Mouse (Mus musculus) CD4-positive, CD25-positive, alpha-beta regulatory T cell, adult 4 months (primary cell): ENCODE measurements at regions not wholly inside any gene's neighbourhood (a gene's known extent, or its start where the extent isn't known, plus 50 kb on each side); places are given as distances from the start of the nearest gene placed in this dataset.

Experiments used
- ATAC-seq: one replicate; pipeline ENCODE4 v1.8.0; 2017

DNA sequence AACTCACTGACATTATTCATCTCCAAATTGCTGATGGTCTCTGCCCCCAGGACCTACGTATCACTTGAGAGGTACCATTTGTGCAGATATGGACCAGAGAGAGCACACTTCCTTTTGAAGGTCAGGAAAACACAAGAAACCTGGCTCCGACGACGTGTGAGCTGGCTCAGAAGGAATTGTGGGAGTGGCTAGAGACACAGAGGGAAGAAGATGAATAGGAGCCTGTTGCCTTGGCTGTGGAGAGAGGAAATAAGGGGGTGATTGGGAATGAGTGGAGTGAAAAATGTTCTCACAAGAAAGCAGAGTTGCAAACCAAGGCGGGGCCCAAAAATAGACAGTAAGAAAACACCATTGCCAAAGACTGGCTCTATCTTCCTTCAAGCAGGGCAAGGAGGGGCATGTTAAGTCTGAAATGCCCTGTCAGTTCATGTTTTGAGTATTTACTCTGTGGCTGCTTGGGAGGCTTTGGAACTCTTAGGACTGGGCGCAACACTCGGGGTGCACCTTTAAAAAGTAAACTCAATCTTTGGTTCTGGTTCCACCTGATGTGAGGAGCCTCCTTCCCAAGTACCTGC lies 111.6 kb upstream of the Mylip start:
- no peak for ATAC-seq

DNA sequence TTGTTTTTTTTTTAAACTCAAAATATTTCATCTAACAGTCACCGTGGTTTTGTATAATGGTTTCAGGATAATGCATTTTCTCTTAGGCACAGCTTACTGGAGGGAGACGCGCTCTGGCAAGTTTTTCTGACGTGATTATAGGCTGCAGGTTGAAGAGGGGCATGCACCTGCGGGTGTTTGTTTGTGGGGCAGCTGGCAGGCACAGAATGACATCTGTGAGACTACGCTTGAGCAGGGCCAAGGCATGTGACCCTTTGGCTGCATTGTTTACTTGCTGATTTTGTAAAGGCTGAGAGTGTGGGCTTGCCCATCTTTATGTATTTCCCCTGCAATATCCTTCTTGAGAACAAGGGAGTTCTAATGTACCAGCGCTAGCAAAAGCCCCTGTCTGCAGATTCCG lies 108.4 kb upstream of the Mylip start:
- ATAC-seq: no peak

DNA sequence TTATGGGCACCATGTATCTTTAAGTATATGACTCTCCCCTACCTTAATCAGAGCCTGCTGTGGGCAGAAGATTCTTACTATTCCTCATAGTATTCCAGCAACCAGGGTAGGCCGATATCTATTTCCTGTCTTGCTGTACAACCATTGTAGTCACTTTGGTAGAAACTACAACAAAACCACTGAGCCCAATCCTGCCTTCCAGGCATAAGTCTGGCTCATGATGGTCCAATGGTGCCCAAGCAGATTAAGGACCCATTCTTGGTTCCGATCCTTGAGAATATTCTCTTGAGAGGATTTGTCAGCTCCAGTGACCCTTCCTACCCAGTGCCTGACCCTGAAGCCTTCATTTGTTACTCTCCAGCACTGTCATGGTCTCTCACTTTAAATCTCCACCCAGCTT lies 102.9 kb upstream of the Mylip start:
- ATAC-seq: no peak

DNA sequence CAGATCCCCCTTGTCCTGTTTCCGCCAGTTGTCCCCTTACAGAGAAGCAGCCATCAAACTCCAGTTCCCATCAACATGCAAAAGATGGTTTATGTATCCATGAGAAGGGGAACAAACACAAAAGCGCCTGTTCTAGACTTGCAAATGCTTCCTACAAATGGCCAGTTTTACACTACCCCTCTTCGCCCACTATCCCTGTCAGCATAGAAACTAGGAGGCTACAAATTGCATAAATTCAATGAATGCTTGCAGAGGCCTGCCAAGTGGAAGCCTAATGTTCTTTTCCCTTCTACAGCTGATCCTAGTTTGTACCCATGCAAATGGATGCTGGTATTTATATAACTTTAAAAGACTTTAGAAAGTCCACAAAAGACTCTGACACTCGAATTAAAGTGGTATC lies 102.3 kb upstream of the Mylip start:
- ATAC-seq: no peak

DNA sequence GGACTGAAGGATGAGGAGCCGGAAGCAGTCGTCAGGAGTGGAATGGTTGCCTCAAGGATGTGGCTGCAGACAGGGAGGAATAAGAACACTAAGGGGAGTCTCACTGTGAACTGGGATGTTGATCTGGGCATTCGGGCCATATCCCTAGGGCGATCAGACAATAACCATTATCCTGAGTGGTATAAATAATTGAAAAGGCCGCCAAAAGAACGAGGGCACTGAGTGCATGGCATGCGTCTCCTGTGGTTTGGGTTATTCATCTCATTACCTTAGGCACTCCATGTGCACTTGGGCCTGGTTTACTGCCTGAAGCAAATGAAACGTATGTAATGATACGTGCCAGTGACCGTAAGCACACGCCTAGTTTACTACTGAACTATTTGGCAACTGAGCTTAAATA lies 99.6 kb upstream of the Mylip start:
- ATAC-seq: no peak

DNA sequence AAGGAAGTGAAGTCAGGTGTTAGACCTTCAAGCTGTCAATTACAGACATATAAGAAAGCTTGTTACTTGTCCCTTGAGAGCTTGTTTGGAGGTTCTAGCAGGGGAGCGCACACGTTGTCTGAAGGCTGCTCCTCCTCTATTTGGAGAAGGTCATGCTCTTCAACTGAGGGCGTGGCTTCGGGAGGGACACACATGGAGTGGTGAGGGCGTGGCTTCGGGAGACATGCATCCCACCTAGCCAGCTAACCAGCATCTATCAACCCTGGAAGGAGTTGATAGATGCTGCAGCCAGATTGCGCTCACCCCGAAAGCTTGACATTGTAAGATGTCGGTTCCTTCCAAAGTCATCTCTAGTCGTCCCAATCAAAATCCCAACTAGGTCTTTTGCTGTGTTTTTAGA lies 94.9 kb upstream of the Mylip start:
- ATAC-seq: no peak

DNA sequence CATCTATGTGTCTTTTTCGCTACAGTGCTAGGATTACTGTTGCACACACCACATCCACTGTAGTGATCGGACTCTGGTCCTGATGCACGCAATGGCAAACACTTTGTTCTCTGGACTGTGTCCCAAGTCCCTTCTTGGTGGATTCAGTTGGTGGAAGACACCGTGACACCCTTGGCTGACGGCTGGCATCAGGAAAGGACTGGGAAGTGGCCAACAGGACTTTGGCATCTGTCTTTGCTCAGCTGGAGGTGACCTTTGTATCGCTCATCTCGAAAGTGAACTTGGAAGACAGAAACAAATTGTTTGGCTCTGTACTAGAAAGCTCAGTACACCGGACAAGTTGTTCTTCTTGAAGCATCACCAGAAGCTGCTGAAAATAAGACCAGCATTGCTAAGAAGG lies 88.9 kb upstream of the Mylip start:
- ATAC-seq: no peak

DNA sequence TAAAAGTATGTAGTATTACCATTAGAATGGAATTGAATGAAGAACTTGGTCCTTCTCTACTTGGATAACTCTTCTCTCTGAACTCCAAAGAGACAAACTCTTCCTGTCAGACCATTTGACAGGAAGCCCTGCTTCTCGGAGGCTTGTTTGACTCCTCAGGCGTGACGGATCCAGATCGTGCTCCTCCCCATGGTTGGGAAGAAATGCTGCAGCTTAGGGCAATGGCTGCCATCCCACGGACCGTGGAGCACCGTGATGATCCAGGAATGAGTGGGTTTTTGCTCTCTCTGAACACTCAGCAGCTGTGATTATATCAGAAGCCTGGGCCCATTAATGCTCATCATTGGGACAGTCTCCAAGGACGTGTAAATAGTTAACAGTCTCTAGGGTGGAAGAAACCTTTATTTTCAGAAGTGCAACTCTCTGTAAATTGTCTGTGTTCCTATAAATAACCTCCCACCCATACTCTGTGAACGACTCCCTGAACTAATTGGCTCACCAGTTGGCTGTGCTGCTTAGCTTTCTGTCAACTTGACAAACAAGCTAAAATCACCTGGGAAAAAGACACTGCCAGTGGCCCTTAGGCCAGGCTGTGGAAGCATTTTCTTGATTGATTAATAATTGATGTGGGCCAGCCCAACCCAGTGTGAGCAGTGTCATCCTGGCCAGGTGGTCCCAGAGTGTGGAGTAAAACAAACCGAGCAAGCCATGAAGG lies 88.2 kb upstream of the Mylip start:
- no peak for ATAC-seq

DNA sequence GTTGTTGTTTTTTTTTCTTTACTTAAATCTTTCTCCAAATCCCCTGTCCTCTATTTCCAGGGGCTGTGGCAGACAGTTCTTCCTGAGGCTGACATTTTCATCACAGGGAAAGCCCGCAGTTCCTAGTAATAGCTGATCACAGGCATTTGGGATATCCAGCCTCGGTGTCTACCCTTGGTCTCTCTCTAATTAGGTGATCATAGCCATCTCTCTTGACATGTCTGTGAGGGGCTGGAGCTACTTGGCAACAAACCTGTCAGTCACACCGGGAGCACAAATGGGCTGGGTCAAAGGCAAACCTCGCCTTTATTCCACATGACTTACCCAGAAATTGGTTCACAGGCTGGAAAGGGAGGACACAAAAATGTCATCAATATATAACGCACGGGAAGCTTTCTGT lies 86.7 kb upstream of the Mylip start:
- no peak for ATAC-seq

DNA sequence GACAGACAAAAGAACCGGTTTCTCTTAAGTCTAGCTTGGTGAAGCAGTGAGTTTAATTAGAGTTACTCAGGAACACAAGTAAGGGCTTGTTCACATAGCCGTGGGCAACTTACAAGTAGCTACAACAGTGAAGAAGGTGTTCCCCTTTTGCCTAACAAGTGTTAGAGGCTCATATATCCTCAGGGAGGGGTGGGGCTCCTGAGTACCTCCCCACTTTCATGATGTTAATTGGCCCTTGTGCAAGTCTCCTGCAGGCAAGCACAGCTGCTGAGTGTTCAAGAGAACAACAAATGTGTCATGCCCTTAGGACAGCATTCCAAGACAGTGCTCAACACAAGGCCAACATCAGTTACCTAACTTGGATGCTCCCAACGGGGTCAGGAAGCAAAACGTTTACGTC lies 83.4 kb upstream of the Mylip start:
- ATAC-seq: no peak

DNA sequence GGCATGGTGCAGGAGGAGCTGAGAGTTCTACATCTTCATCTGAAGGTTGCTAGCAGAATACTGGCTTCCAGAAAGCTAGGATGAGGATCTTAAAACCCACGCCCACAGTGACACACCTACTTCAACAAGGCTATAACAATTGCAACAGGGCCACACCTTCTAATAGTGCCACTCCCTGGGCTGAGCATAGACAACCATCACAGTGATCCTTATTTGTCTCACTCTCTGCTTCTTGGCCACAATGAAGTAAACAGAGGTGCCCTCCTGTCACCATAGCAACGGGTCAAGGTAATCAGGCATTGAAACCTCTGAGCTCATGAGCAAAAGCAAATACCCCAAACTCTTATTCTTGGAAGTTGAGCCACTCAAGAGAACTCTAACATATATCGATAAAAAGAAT lies 82.3 kb upstream of the Mylip start:
- no peak for ATAC-seq

DNA sequence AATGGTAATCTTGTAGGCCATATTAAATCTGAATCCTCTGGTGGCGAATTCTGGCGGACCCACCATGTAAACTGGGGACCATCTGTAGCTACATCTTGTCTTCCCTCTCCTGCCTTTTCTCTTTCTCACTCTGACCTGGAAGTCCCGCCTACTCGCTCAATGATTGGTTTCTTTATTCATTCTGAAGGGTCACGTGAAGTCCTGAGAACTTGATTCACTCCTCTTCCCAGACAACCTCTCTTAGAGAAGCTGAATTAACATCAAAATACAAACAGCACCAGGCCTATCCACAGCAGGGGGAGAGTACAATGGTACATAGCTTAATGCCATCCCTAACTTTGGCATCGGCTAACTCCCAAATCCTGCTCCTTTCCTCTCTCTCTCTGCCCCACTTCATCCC lies 69.9 kb upstream of the Mylip start:
- no peak for ATAC-seq

DNA sequence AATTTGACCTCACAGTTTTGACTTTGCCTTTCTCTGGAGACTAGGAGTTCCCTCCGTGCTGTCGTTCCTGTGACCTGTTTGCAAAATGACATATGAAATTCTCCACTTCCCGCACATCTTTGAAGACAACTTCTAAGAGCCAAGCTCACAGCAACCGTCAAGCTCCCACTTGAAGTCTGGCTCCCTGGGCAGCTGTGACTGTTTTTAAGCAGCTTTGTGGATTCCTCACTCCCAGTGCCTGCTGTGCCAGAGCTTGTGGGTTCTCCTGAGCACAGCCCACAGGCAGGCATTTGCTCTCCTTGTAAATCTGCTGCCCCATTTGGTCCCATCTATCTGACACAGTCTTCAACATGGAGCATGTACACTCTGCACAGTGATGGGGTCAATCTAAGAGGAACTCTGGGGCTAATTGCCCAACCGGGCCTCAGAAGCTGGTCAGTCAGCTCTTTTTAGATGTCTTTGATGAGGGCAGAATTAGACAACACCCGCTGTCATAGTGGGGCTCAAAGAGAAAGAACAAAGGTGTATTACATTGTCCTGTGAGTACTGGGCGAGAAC lies 63.7 kb upstream of the Mylip start:
- no peak for ATAC-seq

DNA sequence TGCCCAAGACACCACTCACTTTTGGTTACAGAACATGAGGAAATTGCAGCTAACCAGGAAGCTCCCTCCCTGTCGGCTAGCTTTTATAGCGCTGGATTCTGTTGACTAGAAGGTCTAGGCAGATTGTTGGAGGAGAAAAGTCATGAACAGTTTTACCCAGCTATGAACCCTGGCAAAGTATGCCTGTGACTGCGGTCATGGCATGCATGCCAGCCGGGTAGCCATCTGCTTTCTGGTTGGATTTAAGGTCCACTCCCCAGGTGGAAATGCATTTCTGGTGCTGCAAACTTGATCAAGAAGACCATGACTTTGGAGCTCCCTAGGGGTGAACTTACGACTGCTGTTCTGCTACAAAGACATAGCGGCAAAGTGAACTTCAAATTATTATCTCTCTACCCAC lies 62.8 kb upstream of the Mylip start:
- ATAC-seq: no peak

DNA sequence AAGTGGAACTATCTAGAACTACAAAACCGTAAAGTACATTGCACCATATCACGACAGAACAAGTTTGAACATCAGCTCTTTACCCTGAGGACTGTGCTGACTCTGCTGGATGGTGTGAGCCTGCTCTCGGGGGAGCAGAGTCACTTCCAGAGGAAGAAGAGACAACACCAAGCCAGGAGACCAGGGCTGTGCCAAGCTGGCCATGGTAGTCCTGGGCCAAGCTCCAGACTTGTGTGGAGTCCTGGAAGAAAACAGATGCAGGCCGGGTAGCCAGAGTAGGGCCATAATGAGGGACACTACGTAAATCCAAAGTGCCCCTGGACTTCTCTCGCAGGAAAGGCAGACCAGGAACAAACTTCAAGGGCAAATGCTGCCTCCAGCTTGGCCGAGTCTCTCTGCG lies 59.0 kb upstream of the Mylip start:
- ATAC-seq: no peak

DNA sequence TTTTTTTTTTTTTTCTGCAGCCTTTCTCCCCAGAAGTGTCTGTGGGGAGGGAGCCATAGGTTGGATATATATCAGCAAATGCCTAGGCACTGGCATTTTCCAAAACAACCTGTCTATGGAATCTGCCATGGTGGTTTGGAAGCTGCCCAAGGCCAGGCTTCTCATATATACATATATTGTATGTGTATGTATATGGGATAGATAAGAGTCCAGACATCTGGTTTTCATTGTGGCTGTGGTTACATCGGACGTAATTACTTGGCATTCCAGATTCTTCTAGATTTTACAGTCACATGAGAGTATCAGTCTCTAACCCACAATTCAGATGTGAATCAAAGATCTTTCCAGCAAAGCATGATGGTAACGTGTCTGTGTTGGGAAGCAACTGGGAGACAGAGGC lies 57.5 kb upstream of the Mylip start:
- no peak for ATAC-seq

DNA sequence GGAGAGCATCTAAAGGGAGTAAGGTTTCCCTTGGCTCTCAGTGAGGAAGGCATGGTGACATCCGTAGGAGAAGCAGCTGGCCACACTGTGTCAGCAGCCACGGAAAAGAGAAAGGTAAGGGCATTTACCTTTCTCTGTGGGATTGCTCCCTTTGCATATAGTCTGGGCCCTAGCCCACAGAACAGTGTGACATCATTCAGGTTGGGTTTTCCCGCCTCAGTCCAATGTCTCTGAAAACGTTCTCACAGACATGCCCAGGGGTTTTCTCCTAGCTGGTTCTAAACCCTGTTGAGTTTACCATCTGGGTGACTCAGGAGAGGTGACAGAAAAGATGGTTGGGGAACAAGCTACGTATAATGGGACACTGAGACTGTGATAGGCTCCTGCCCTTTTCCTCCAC lies 55.9 kb upstream of the Mylip start:
- no peak for ATAC-seq
